Mouse (Mus musculus): ENCODE data around the gene Tysnd1.

DNA sequence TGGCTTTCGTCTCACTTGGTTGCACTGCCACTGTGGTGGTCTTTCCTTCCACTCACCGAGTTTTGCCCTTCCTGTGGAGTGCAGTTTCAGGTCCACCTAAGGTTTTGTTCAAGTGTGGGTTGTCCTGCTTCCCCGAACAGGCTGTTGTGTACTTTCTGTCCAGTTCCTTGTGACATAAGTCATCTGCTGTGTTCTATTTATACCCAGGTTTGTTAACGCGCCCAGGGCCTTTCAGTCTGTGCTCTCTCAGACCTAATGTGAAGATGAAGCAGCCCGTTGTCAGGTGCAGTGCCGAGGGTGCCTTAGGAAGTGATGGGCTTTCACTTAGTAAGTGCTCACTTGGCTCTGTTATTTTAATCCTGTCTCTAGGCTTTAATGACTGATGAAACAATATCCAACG, 5.9 kb upstream of the Tysnd1 start:
- TF ChIP-seq CTCF (IDR thresholded peaks at IDR 0.05; ENCODE audit: low read depth), result no peak
- no peak for TF ChIP-seq EP300 (IDR thresholded peaks at IDR 0.05; ENCODE audit: low read depth)

Measured in liver, embryonic 14.5 days (tissue).